Mouse (Mus musculus): ENCODE results near the gene Grk6.

Grk6 gene

GRCm38 (mm10) chr13:55444937-55445315 lies at the start of gene Grk6:
TSS of gene Grk6 (plus strand) at chr13:55445072.
- DNase-seq (ENCODE audit: low spot score in 2 of 2) = peak; percentile 100

DNA sequence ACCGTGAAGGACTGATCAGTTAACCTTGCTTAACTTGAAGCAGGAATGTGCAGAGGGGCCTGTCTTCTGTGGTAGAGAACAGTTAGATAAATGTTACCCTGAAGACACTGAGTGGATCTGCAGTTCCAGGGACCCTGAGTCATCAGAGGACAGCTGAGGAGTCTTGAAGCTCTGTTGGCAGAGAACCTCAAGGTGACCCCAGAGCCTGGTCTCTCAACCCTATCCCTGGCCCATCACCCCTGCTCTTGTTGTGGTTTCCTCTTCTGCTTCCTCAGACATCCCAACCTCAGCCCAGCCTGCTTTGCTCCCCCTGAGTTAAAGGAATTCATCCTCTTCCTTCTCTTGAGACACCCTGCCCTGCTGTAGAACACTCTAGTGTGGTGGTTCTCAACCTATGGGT lies 46.8 kb upstream of the Grk6 start, which contains the start of gene Slc34a1:
TSS of gene Slc34a1 (plus strand) at position 100 of the 400 bp plus-strand sequence.
- no peak for DNase-seq (ENCODE audit: low spot score in 2 of 2)

DNA sequence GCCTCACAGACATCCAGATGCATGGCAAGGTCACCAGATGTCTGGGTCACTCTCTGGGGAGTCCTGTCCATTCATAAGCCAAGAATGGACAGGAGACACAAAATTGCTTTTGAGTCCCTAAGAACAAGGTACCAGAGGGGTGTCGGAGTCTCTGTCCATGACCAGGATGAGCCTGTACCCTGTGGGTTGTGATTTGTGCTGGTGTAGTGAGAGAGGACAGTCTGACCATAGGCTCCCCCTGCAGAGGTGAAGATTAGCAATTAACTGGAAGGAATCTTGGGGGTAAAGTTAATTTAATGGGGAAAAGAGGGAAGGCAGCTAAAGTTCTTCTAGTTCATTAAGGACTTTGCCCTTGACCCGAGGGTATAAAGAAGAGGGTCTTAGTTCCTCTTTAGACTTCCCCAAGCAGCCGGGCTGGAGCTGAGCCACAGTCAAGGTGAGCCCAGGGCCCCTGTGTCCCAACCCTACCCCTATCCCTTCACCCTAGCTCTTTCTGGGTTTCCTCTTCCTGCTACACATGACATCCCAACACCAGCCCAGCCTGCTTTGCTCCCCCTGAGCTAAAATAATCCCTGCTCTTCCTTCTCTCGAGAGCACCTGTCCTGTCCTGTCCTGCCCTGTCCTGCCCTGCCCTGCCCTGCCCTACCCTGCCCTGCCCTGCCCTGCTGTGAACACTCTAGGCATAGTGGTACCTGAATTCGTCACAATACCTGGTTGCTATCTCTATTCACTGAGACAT lies 45.4 kb upstream of the Grk6 start:
- no peak for DNase-seq (ENCODE audit: low spot score in 2 of 2)

GRCm38 (mm10) chr13:55400039-55400346 lies 44.9 kb upstream of the Grk6 start:
- DNase-seq (ENCODE audit: low spot score in 2 of 2) = no peak

DNA sequence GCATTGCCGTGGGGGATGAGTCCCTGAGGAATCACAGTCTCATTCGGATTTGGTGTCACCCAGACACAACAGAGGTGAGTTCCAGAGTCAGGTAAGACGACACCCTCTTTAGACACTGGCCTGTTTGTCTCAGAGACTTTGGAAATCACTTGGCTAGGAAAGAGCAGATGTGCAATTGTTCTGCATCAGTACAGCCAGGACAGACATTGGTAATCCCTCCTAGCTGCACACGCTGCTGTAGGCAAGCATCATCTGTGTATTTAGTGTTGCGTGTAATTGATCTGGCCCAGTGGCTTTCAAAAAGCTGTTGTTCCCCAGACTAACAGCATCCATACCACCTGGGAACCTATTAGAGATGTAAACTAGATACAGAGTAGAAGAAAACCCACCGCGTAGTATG lies 41.6 kb upstream of the Grk6 start:
- no peak for DNase-seq (ENCODE audit: low spot score in 2 of 2)

DNA sequence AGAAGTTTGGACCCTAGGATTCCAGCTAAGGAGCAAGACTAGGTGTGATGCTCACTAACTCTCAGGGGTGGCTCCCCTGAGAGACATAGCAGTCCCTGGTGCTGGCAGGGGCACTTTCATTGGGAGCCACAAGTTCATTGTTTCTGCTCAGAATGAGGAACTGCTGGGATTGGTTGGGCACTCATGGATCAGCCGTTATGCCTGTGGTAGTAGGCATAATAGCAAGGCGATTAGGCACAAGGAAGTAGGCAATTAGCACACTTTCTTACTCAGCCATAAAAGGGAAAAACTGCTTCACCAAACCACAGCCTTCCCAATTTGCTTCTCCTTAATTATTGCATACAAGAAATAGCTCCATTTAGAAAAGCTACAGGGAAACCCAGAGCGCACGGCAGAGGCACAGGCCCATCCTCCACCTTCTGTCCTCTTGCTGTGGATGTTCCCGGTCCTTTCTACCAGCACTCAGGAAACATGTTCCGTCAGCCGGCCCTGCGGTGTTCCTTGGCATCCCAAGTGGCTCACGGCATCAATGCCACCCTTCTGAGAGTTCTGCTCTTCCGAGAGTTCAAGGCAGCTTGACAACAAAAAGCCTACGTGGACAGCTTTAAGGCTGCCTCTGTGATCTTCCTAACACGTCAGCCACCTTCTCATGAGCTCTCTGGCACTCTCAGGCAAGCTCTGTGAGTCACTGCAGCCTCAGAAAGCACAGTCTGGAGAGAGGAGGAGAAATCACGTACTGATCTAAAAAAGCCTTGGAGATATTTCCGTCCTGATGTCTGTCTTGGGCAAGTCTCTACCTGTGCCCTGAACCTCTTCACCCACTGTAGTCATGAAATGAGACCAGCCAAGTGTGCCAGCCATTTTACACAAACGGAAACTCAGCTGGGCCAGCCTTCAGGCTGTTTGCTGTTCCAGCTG lies 40.7 kb upstream of the Grk6 start:
- DNase-seq (ENCODE audit: low spot score in 2 of 2) = peak; percentile 69 to 75

DNA sequence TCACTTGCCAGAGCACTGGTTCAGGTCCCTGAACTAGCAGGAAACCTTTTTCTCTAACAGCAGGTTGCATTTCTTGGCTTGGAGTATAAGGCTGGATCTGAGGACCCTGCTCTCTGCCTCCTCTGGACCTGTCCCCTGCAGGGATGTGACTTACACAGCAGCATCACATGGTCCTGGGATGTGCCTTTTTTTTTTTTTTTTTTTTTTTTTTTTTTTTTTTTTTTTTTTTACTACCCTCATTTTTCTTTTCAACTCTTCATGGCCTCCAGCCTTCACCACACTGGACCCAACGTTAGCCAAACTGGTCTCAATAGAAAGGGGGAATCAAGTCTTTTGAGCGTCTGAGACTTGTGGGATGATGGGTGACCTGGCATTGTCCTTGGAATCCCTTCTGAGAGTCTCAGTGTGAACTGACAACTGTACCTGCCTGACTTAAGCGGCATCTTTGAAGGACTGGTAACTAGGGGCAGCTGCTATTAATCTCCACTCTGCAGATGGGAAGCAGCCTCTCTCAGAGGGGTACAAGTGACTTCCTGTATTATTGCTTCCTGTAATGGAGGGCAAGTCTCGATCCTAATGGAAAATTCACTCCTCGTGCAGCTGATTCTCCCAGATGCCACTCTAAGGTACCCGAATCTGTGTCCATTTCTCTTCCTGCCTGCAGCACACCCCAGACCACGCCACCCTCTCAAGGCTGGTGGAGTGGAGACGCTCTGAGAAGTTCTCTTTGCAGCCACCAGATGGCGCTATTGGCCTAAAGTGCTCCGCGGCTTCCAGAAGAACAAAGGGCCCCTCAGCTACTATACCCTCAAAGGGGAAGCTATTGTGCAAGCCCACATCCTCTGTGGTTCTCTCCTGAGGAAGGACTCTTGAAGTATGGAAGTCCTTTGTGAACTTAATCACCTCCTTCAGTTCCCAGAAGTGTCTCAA lies 39.8 kb upstream of the Grk6 start:
- peak in 1 of 2 experiments; percentile 82 for DNase-seq (ENCODE audit: low spot score in 2 of 2)

DNA sequence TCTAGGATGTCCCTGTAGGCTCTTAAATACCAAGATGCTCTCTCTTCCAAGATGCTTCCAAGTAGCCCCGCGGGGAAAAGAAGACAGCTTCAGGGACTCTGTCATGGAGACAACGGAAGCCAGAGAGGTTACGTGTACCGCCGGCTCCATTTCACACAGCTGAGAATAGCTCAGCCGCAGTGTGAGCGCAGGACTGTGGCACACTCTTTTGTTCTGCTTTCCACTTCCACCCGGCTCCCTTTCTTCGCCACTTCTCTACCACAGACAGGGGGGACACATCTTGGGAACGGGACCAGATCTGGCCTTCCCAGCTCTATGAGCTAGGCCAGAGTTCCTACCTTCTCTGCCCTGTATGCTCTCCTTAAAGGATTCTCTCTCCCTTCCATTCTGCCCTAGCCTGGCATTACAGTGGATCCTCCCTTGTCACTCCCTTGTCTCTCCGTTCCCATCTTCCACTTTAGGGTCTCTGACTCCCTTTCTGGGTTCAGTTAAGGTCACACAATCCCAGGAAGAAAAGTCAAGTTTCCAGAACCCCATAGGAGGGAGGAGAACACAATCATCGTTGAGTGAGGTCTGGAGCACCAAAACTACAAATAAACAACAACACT lies 39.0 kb upstream of the Grk6 start:
- DNase-seq (ENCODE audit: low spot score in 2 of 2) = no peak

DNA sequence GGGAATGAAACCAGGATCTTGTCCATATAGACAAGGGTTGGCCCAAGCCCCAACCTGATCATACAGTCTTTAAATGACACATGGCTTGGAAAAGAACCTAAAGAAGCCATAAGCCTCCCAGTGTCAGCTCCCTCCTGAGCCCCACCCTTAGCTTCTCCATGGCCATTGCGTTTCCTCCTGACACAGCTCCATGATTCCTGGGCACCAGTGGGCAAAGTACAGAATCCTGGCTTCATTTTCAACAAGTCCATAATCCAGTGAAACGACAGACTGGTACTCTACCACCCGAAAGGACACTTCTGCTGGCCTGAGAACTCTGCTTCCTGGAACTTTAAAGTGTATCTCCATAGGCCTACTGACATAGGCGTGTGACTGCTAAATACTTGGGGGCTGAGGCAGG lies 37.5 kb upstream of the Grk6 start:
- no peak for DNase-seq (ENCODE audit: low spot score in 2 of 2)

DNA sequence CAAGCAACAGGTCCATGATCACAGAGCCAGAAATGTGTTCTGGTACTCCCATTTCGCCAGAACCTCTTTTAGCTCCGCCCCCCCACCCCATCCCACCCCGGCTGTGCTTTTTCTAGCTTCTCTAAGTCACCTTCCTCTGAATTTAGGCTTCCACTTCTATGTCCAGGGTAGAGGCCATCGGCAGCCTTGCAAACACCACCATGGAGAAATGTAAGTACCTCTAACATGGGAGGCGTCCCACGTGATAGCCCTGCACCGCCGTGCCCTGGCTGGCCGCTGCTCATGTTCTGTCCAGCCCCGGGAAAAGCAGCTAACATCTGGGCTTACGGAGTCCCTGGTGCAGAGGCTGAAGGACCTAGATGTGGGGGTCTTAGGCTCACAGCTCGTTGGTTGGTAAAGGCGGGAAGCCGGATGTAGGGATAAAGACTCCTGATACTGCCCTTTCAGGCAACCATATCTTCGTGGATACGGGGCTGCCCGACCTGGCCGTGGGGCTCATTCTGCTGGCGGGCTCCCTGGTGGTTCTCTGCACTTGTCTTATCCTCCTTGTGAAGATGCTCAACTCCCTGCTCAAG lies 36.2 kb upstream of the Grk6 start:
- no peak for DNase-seq (ENCODE audit: low spot score in 2 of 2)

- no peak for DNase-seq (ENCODE audit: low spot score in 2 of 2)
Measured at GRCm38 (mm10) chr13:55411826-55412225, 33.0 kb upstream of the Grk6 start.

GRCm38 (mm10) chr13:55412643-55413307 lies 32.1 kb upstream of the Grk6 start:
- DNase-seq (ENCODE audit: low spot score in 2 of 2) = no peak

GRCm38 (mm10) chr13:55413333-55413732 lies 31.5 kb upstream of the Grk6 start:
- no peak for DNase-seq (ENCODE audit: low spot score in 2 of 2)

- peak; percentile 36 to 82 for DNase-seq (ENCODE audit: low spot score in 2 of 2)
Measured at GRCm38 (mm10) chr13:55414743-55415380, 30.0 kb upstream of the Grk6 start, which contains the start of gene Pfn3. TSS of gene Pfn3 (minus strand) at chr13:55415232.

DNA sequence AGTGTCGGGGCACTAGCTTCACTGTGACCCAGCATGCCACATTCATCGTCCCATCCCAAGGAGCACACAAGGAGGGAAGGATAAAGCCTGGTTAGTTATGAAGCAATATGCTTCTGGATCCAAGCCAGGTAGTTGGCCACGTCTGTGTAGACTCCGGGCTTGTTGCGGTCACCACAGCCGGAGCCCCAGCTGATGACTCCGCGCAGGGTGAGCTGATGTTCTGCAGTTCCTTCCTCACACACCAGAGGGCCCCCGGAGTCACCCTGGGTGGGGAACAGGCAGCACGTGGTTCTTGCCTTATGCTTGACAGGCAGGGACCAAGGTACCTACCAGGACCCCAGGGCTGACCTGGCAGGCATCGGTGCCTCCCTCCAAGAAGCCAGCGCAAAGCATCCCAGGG lies 26.9 kb upstream of the Grk6 start:
- peak; percentile 37 to 89 for DNase-seq (ENCODE audit: low spot score in 2 of 2)

DNA sequence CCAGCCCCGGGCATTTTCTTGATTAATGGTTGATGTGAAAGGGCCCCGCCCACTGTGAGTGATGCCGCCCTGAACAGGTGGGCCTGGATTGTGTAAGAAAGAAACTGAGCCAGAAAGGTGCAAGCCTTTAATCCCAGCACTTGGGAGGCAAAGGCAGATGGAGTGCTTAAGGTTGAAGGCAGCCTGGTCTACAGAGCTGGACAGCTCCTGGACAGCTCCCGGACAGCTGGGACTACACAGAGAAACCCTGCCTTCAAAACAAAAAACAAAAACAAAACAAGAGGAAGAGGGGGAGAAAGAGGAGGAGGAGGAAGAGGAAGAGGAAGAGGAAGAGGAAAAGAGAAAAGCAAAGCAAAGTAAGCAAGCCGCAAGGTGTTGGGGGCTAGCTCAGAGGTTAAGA lies 25.7 kb upstream of the Grk6 start:
- no peak for DNase-seq (ENCODE audit: low spot score in 2 of 2)

DNA sequence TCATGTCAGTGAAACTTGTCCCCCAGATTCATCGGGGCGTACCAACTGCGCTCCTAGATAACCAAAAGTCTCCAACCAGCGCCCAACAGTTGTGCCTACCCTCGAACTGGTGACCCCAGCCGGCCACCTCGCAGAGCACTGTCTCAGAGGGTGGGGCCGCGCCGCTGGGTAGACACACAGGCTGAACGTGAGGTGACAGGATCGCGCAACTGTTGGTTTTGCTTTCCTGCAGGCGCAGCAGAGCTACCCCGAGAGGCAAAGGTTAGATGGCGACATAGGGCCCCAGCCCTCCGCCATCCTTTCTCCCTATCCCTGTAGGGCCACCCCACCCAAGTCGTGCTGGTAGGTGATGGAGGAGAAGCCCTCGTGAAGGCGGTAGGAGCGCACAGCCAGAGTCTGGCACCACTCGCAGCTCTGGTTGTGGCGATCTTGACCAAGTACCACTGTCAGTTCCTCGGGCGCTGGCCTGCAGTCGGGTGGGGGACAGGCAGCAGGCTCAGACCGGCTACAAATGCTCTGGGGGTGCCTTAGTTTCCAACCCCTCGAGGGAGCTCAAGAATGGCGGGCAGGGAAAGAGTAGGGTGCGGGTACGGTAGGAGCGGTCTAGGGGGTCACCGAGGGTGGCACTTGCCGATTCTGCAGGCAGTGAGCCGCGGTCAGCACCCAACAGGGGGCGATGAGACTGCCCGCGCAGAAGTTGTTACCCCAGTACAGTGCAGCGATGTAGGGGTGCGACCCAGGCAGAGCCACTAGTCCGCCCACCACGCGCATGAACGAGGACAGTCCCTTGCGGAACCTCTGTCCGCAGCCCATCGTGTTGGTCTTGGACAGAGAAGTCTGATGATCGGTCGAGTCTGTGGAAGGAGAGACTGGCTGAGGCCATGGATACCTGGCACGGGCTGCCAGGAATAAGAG lies 24.6 kb upstream of the Grk6 start:
- no peak for DNase-seq (ENCODE audit: low spot score in 2 of 2)

DNA sequence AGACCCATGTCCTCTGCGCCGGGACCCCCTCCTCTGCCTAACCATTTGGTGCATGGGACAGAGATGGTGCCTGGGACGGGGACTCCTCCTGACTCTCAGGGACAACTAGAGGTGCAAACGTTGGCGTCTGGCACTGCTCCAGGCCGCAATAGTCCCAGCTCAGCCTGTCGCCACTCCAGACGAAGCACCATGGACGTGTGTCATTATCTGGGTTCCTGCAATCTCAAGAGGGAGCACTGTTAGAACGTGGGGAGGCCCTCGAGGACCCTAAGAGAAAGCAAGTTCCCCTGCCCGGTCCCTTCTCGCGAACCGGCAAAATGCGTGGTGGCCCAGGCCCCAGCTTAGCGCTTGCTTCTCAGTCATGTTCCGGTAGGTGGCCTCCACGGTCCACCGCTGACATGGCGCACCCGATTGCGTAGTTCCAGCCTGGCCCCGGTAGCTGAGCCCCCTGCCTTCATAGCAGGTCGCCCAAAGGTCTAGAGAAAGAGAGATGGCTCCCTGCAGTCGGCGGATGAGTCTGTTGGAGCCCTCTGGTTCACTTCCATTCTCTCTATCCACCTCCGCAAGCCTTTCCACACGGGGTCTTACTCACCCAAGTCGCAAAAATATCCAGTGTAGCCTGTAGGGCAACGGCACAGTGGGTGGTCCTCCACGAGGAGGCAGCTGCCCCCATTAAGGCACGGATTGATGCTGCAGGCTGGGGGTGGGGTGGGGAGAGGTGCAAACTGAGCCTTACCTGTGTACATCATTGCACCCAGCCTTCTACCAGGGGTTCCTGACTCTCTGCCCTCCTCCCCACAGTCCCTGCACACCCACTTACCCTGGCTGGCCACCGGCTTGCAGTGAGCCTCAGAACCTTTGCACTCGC lies 23.7 kb upstream of the Grk6 start:
- DNase-seq (ENCODE audit: low spot score in 2 of 2) = peak in 1 of 2 experiments; percentile 69
